Mouse (Mus musculus): ENCODE data around the gene Olfr1394. TPM values are rescaled to one million over a fixed set of nuclear protein-coding genes. Genes with fewer than 3 reads are reported as not detected.

The Olfr1394 gene
- polyA plus RNA-seq, 1 experiment from 2014 or later: not detected

GRCm38 (mm10) chr11:49200666-49201065 lies 46.5 kb downstream of the Olfr1394 start:
- ATAC-seq (ENCODE audit: low FRiP score, low TSS enrichment) (no peak), DNase-seq (ENCODE audit: low spot score) (no peak)
- peaks cover 4% of the 10 kb centered on the region; the same call in 1 of the 2 replicates for H3K4me1 ChIP-seq (replicated peaks; ENCODE audit: control insufficient read depth, insufficient read depth)
- TF ChIP-seq EP300 (optimal IDR thresholded peaks at IDR 0.05) (no peak), CTCF (IDR thresholded peaks at IDR 0.05; ENCODE audit: low read depth) (no peak)
- H3K9ac ChIP-seq (ENCODE audit: low read length): no peak overlapping the region
- H3K27ac ChIP-seq (replicated peaks): no peak overlapping the region
- H3K27me3 ChIP-seq (ENCODE audit: control insufficient read depth, insufficient read depth, low read length): no peaks in the 10 kb centered on the region
- H3K9me3 ChIP-seq (ENCODE audit: control insufficient read depth, low read length): no peaks in the 10 kb centered on the region
- H3K36me3 ChIP-seq (ENCODE audit: control insufficient read depth, insufficient read depth, low read length): no peaks in the 10 kb centered on the region
- no peak overlapping the region for H3K4me3 ChIP-seq (ENCODE audit: low read depth, low read length)
- no peak overlapping the region for H3K4me2 ChIP-seq (replicated peaks; ENCODE audit: low read depth)

GRCm38 (mm10) chr11:49201142-49201541 lies 47.0 kb downstream of the Olfr1394 start:
- ATAC-seq (ENCODE audit: low FRiP score, low TSS enrichment) (no peak), DNase-seq (ENCODE audit: low spot score) (no peak)
- H3K9ac ChIP-seq (ENCODE audit: low read length): no peak overlapping the region
- no peak overlapping the region for H3K4me3 ChIP-seq (ENCODE audit: low read depth, low read length)
- no peak for TF ChIP-seq CTCF (IDR thresholded peaks at IDR 0.05; ENCODE audit: low read depth)
- TF ChIP-seq EP300 (optimal IDR thresholded peaks at IDR 0.05): no peak
- no peak overlapping the region for H3K27ac ChIP-seq (replicated peaks)
- no peaks in the 10 kb centered on the region for H3K9me3 ChIP-seq (ENCODE audit: control insufficient read depth, low read length)
- H3K36me3 ChIP-seq (ENCODE audit: control insufficient read depth, insufficient read depth, low read length): no peaks in the 10 kb centered on the region
- peaks cover 4% of the 10 kb centered on the region; the same call in 1 of the 2 replicates for H3K4me1 ChIP-seq (replicated peaks; ENCODE audit: control insufficient read depth, insufficient read depth)
- no peak overlapping the region for H3K4me2 ChIP-seq (replicated peaks; ENCODE audit: low read depth)
- no peaks in the 10 kb centered on the region for H3K27me3 ChIP-seq (ENCODE audit: control insufficient read depth, insufficient read depth, low read length)

- no peaks in the 10 kb centered on the region for H3K9me3 ChIP-seq (ENCODE audit: control insufficient read depth, low read length)
- TF ChIP-seq EP300 (optimal IDR thresholded peaks at IDR 0.05) (no peak), CTCF (IDR thresholded peaks at IDR 0.05; ENCODE audit: low read depth) (no peak)
- peaks cover 4% of the 10 kb centered on the region; the same call in 1 of the 2 replicates for H3K4me1 ChIP-seq (replicated peaks; ENCODE audit: control insufficient read depth, insufficient read depth)
- DNase-seq (ENCODE audit: low spot score) (no peak), ATAC-seq (ENCODE audit: low FRiP score, low TSS enrichment) (no peak)
- H3K27me3 ChIP-seq (ENCODE audit: control insufficient read depth, insufficient read depth, low read length): no peaks in the 10 kb centered on the region
- H3K4me2 ChIP-seq (replicated peaks; ENCODE audit: low read depth): peak overlapping the region; percentile 83
- no peaks in the 10 kb centered on the region for H3K36me3 ChIP-seq (ENCODE audit: control insufficient read depth, insufficient read depth, low read length)
- H3K4me3 ChIP-seq (ENCODE audit: low read depth, low read length): peak overlapping the region; percentile 85
- 40% methylated on average over 2 of the region's 2 CpGs for WGBS
- peak overlapping the region; percentile 99 for H3K27ac ChIP-seq (replicated peaks)
- peak overlapping the region; percentile 93 for H3K9ac ChIP-seq (ENCODE audit: low read length)
These were observed 47.9 kb downstream of the Olfr1394 start for GRCm38 (mm10) chr11:49202071-49202470.

- peak overlapping the region; percentile 85 for H3K4me3 ChIP-seq (ENCODE audit: low read depth, low read length)
- peak overlapping the region; percentile 83 for H3K4me2 ChIP-seq (replicated peaks; ENCODE audit: low read depth)
- peak overlapping the region; percentile 99 for H3K27ac ChIP-seq (replicated peaks)
- no peaks in the 10 kb centered on the region for H3K36me3 ChIP-seq (ENCODE audit: control insufficient read depth, insufficient read depth, low read length)
- TF ChIP-seq EP300 (optimal IDR thresholded peaks at IDR 0.05) (no peak), CTCF (IDR thresholded peaks at IDR 0.05; ENCODE audit: low read depth) (no peak)
- peak overlapping the region; percentile 93 for H3K9ac ChIP-seq (ENCODE audit: low read length)
- DNase-seq (ENCODE audit: low spot score) (peak; percentile 50), ATAC-seq (ENCODE audit: low FRiP score, low TSS enrichment) (peak; percentile 18)
- no peaks in the 10 kb centered on the region for H3K27me3 ChIP-seq (ENCODE audit: control insufficient read depth, insufficient read depth, low read length)
- under 1% methylated on average over 10 of the region's 10 CpGs for WGBS
- H3K4me1 ChIP-seq (replicated peaks; ENCODE audit: control insufficient read depth, insufficient read depth): peaks cover 4% of the 10 kb centered on the region; the same call in 1 of the 2 replicates
- H3K9me3 ChIP-seq (ENCODE audit: control insufficient read depth, low read length): no peaks in the 10 kb centered on the region
These were observed 48.4 kb downstream of the Olfr1394 start for GRCm38 (mm10) chr11:49202523-49203061.

- peak; percentile 54 for TF ChIP-seq EP300 (optimal IDR thresholded peaks at IDR 0.05)
- TF ChIP-seq CTCF (IDR thresholded peaks at IDR 0.05; ENCODE audit: low read depth): no peak; the same call in 1 of the 2 replicates
- Histone ChIP-seq H3K4me2 (replicated peaks; ENCODE audit: low read depth) (peak within 1 kb of the TSS; percentile 83), H3K36me3 (ENCODE audit: control insufficient read depth, insufficient read depth, low read length) (no peaks in the 10 kb centered on the region), H3K27me3 (ENCODE audit: control insufficient read depth, insufficient read depth, low read length) (no peaks in the 10 kb centered on the region), H3K4me3 (ENCODE audit: low read depth, low read length) (peak within 1 kb of the TSS; percentile 85), H3K4me1 (replicated peaks; ENCODE audit: control insufficient read depth, insufficient read depth) (peaks cover 4% of the 10 kb centered on the region; the same call in 1 of the 2 replicates), H3K27ac (replicated peaks) (peak within 1 kb of the TSS; percentile 99), H3K9ac (ENCODE audit: low read length) (peak within 1 kb of the TSS; percentile 93), H3K9me3 (ENCODE audit: control insufficient read depth, low read length) (no peaks in the 10 kb centered on the region)
- peak; percentile 96 for ATAC-seq (ENCODE audit: low FRiP score, low TSS enrichment)
- under 1% methylated on average over 47 of the region's 47 CpGs for WGBS
- peak; percentile 96 for DNase-seq (ENCODE audit: low spot score)
These were observed 49.1 kb downstream of the Olfr1394 start, which contains the start of gene Zfp62 for GRCm38 (mm10) chr11:49203129-49203768. Gene Zfp62, plus strand, starts transcription at chr11:49203292.

Measured in stomach, postnatal 0 days (tissue).